Mouse (Mus musculus) stomach, embryonic 16.5 days (tissue): ENCODE measurements around the gene Vps9d1. TPM values are rescaled to one million over a fixed set of nuclear protein-coding genes. Genes with fewer than 3 reads are reported as not detected.
"Not testable (repeated sequence)": the region's sequence is repeated elsewhere in the genome, so short reads cannot be mapped to it uniquely, and the experiment has no call there.

Experiments
- ATAC-seq: fragments of 200-750 bp; cut with Nextera tagmentation; 2 replicates; pipeline ENCODE4 v1.8.0; 2017; ENCODE audit warnings: moderate number of reproducible peaks, moderate TSS enrichment; ENCODE audit not compliant: insufficient read depth, low FRiP score
- H3K27ac ChIP-seq: fragments of 300-500 bp; sonication (generic); 2 replicates; pipeline ENCODE4 v1.5.1; 2014; ENCODE audit warnings: low read length
- H3K27me3 ChIP-seq: fragments of 300-500 bp; sonication (generic); 2 replicates; pipeline ENCODE4 v1.6.1; 2014; ENCODE audit warnings: low read length, control low read depth, mixed read lengths; ENCODE audit not compliant: control insufficient read depth, insufficient read depth
- H3K36me3 ChIP-seq: fragments of 300-500 bp; sonication (generic); 2 replicates; pipeline ENCODE4 v1.6.1; 2014; ENCODE audit warnings: low read length; ENCODE audit not compliant: control insufficient read depth, insufficient read depth
- H3K4me1 ChIP-seq: fragments of 300-500 bp; sonication (generic); 2 replicates; pipeline ENCODE4 v1.6.1; 2014; ENCODE audit warnings: low read length, control low read depth, mixed read lengths; ENCODE audit not compliant: control insufficient read depth, insufficient read depth
- H3K4me2 ChIP-seq: fragments of 300-500 bp; sonication (generic); 2 replicates; pipeline ENCODE4 v1.6.1; 2014; ENCODE audit warnings: low read depth, low read length, mixed read lengths
- H3K4me3 ChIP-seq: fragments of 300-500 bp; sonication (generic); replicated peaks from 2 replicates; pipeline ENCODE4 v1.5.1; 2014; ENCODE audit warnings: mild to moderate bottlenecking, low read length
- H3K9ac ChIP-seq: fragments of 300-500 bp; sonication (generic); 2 replicates; pipeline ENCODE4 v1.6.1; 2014; ENCODE audit warnings: low read length
- H3K9me3 ChIP-seq: fragments of 300-500 bp; sonication (generic); replicated peaks from 2 replicates; pipeline ENCODE4 v1.6.1; 2016; ENCODE audit warnings: low read length, control low read depth; ENCODE audit not compliant: control insufficient read depth
- WGBS: fragments of 180-500 bp; shearing (Covaris S2); extraction: QIAGEN DNeasy Blood & Tissue Kit; methylation state at CpG from one replicate; pipeline ENCODE4 v1.1.7; 2014; 5-methylcytosine and 5-hydroxymethylcytosine counted together
- polyA plus RNA-seq: library from polyadenylated mRNA; unstranded; fragments of >200 nt; fragmentation: Nextera tagmentation; extraction: Ambion mirVana; gene quantifications from 2 replicates; pipeline ENCODE4 v1.2.1, GENCODE M21; 2015

The Vps9d1 gene
- polyA plus RNA-seq, 1 experiment from 2014 or later = 20.0 TPM

- WGBS = 49% methylated on average over 13 of the region's 13 CpGs
- no peaks in the 10 kb centered on the region for H3K36me3 ChIP-seq
- no peak for ATAC-seq
- H3K27ac ChIP-seq = no peak overlapping the region
- peaks cover 6% of the 10 kb centered on the region; the same call in 1 of the 2 replicates for H3K4me1 ChIP-seq
- no peak overlapping the region for H3K4me3 ChIP-seq
- H3K9me3 ChIP-seq = no peaks in the 10 kb centered on the region
- peaks cover 6% of the 10 kb centered on the region; the same call in 1 of the 2 replicates for H3K27me3 ChIP-seq
- H3K4me2 ChIP-seq = no peak overlapping the region
- no peak overlapping the region for H3K9ac ChIP-seq
These were observed 20.8 kb downstream of the Vps9d1 start for GRCm38 (mm10) chr8:123233300-123233699.

- Histone ChIP-seq H3K4me1 (peaks cover 6% of the 10 kb centered on the region; the same call in 1 of the 2 replicates), H3K27ac (no peak overlapping the region), H3K36me3 (no peaks in the 10 kb centered on the region), H3K9me3 (no peaks in the 10 kb centered on the region), H3K4me2 (no peak overlapping the region), H3K9ac (no peak overlapping the region), H3K27me3 (peaks cover 6% of the 10 kb centered on the region; the same call in 1 of the 2 replicates), H3K4me3 (no peak overlapping the region)
- WGBS = 28% methylated on average over 7 of the region's 7 CpGs
- ATAC-seq = no peak
These were observed 21.6 kb downstream of the Vps9d1 start for GRCm38 (mm10) chr8:123232553-123232952.

GRCm38 (mm10) chr8:123231742-123232141 lies 22.4 kb downstream of the Vps9d1 start:
- Histone ChIP-seq H3K27me3 (peaks cover 6% of the 10 kb centered on the region; the same call in 1 of the 2 replicates), H3K4me1 (peaks cover 6% of the 10 kb centered on the region; the same call in 1 of the 2 replicates), H3K36me3 (no peaks in the 10 kb centered on the region), H3K9me3 (no peaks in the 10 kb centered on the region), H3K27ac (no peak overlapping the region), H3K4me3 (no peak overlapping the region), H3K4me2 (no peak overlapping the region), H3K9ac (no peak overlapping the region)
- no peak for ATAC-seq
- WGBS = 47% methylated on average over 5 of the region's 5 CpGs

DNA sequence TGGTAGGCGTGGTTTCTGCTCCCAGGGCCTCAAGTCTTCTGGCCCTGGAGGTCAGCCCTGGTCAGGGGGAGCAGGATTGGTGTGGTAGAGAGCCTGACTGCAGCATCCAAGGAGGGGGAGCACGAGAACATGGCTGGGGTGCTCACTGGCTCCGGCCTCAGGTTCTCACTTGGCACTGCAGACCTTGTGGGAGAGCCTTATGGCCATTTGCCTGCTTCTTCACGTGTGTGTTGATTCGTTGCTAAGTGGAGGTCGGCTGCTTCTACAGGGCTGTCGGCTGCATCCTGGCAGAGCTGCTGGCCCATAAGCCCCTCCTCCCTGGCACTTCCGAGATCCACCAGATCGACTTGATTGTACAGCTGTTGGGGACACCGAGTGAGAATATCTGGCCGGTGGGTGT lies 23.8 kb downstream of the Vps9d1 start:
- H3K27me3 ChIP-seq, H3K4me1 ChIP-seq, H3K27ac ChIP-seq, H3K9ac ChIP-seq, H3K9me3 ChIP-seq, H3K36me3 ChIP-seq, H3K4me3 ChIP-seq, ATAC-seq, H3K4me2 ChIP-seq: not testable (repeated sequence)
- WGBS = 75% methylated on average over 11 of the region's 11 CpGs

DNA sequence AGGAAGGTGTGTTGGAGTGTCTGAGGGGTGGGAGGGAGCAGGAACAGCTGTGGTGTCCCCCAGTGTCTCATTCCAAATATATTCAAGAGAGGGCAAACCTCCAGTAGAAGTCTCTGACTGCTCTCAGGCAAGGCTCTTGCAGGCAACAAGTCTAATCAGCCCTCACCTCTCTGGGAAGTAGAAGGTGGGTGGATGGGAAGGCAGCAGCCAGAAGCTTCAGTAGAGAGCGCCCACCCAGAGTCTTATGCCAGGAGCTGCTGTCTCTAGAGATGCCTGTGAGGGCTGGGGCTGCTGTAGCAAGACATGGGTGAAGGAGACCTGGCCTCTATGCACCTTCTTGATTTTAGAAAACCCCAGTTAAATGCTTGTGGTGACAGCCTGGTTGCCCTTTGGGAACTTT lies 25.7 kb downstream of the Vps9d1 start:
- ATAC-seq = no peak
- Histone ChIP-seq H3K27ac (no peak overlapping the region), H3K9me3 (no peaks in the 10 kb centered on the region), H3K4me2 (no peak overlapping the region), H3K27me3 (no peaks in the 10 kb centered on the region), H3K36me3 (no peaks in the 10 kb centered on the region), H3K4me3 (no peak overlapping the region), H3K9ac (no peak overlapping the region), H3K4me1 (peaks cover 12% of the 10 kb centered on the region)
- 100% methylated on average over 1 of the region's 1 CpGs for WGBS

DNA sequence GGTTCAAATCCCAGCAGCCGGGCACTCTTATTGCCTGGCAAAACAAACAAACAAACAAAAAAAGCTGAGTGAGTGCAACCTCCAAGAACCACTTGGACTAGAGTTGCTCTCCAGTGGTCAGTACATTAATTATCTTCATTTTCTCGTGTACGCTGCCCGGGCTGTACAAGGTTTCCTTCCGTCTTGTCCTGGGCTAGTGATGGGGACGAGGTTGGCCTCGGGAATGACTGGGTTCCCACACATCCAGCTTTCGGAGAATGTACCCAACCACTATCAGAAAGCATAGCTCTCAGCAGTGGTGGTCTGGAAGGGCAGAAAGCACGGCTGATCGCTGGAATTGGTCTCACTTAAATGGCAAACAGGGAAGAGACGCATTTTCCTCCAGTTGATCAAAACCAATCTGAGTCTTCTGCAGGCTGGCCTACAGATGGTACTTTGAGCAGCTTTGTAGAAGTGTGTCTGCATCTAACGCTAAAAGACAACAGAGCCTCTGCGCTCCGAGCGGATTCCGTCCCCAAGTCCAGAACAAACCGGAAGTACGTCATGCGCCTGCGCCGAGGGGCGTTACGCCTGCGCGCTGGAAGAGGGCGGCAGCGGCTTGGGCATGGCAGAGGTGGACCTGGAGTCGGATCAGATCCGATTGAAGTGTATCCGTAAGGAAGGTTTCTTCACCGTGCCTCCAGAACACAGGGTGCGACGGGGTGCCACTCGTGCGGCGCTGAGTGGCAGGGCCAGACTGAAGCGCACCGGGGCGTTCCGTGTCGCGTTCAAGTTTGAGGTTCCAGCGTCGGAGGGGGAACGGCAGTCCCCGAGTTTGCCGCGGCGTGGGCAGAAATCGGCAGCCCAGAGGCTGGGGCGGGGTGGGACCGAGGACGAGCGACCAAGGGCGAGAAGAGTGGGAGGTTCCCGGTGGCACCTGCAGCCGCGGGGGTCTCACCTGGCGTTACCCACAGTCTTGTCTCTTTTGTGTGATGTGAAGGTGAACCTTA lies 29.6 kb downstream of the Vps9d1 start, which contains the start of gene Cdk10:
Gene Cdk10, plus strand, starts transcription at position 565 of the 989 bp plus-strand sequence.
- peak within 1 kb of the TSS; percentile 90 for H3K9ac ChIP-seq
- no peaks in the 10 kb centered on the region for H3K9me3 ChIP-seq
- no peaks in the 10 kb centered on the region for H3K36me3 ChIP-seq
- peak within 1 kb of the TSS; percentile 92 for H3K4me2 ChIP-seq
- 1% methylated on average over 59 of the region's 59 CpGs for WGBS
- peaks cover 12% of the 10 kb centered on the region for H3K4me1 ChIP-seq
- ATAC-seq = peak; percentile 90
- peak within 1 kb of the TSS; percentile 82 for H3K4me3 ChIP-seq
- peak within 1 kb of the TSS; percentile 88 for H3K27ac ChIP-seq
- H3K27me3 ChIP-seq = no peaks in the 10 kb centered on the region

GRCm38 (mm10) chr8:123220917-123221316 lies 33.2 kb downstream of the Vps9d1 start:
- 54% methylated on average over 1 of the region's 1 CpGs for WGBS
- H3K4me1 ChIP-seq = peaks cover 12% of the 10 kb centered on the region

DNA sequence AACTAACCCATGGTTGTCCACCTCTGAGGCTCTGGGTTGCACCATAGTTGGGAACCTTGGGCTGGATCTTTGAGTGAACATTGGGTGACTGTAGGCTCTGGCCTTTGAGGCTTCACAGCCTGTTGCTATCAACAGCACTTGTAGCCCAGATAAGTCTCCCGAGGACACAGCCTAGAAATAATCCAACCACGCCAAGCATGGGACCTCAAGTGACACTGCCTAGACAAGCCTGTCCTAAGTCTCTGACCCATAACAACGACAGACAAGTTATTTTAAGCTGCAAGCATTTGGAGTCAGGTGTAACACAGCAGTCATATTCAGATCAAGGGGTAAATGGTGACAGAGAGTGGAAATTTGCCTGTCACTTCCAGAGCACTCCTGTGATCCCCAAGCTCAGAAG lies 38.7 kb downstream of the Vps9d1 start:
- H3K4me2 ChIP-seq = no peak overlapping the region
- H3K9ac ChIP-seq = no peak overlapping the region
- H3K36me3 ChIP-seq = no peaks in the 10 kb centered on the region
- H3K27me3 ChIP-seq = no peaks in the 10 kb centered on the region
- H3K4me3 ChIP-seq = no peak overlapping the region
- ATAC-seq = no peak
- no peak overlapping the region for H3K27ac ChIP-seq
- 71% methylated on average over 3 of the region's 3 CpGs for WGBS
- H3K9me3 ChIP-seq = no peaks in the 10 kb centered on the region
- peaks cover 10% of the 10 kb centered on the region for H3K4me1 ChIP-seq

More at GRCm38 (mm10) chr8:123220917-123221316, 33.2 kb downstream of the Vps9d1 start:
- no peak overlapping the region for H3K27ac ChIP-seq
- H3K36me3 ChIP-seq = no peaks in the 10 kb centered on the region
- no peak overlapping the region for H3K9ac ChIP-seq
- no peak for ATAC-seq
- no peaks in the 10 kb centered on the region for H3K9me3 ChIP-seq
- H3K4me3 ChIP-seq = no peak overlapping the region
- H3K4me2 ChIP-seq = no peak overlapping the region
- no peaks in the 10 kb centered on the region for H3K27me3 ChIP-seq

DNA sequence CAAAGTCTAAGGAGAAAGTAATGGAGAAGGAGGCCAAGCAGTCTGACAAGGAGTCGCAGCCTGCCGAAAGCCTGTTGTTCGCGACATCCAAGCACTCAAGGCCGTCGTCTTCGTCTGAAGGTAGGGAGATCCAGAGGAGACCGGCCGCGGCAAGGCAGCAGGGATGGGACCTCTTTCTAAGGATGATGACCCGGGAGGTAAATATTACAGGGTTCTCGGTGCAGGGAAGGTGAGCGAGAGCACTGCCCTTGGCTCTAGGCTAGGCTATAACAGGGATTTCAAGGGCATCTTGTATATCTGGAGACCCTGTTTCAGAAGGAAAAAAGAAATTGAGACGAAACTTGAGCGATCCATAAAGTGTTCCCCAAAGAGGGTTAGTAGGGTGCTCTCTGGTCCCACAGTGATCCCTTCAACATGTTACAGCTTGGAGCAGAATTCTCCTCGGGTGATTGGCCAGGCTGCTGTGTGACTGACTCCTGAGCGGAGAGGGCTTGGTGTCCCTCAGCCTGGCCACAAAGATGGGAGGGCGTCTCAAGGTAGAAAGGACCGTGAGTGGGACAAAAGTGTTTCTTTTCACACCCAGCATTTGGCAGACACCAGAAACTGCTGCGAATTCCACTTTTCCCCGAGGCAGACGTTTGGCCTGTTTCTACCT lies 40.9 kb downstream of the Vps9d1 start:
- H3K27ac ChIP-seq = peak overlapping the region; percentile 41
- H3K27me3 ChIP-seq = no peaks in the 10 kb centered on the region
- H3K4me2 ChIP-seq = peak overlapping the region; percentile 92
- H3K4me1 ChIP-seq = peaks cover 10% of the 10 kb centered on the region
- 16% methylated on average over 22 of the region's 22 CpGs for WGBS
- no peaks in the 10 kb centered on the region for H3K9me3 ChIP-seq
- H3K36me3 ChIP-seq = 0 out of 2 replicates have a peak, but pooled peaks cover 5% of the 10 kb centered on the region
- ATAC-seq = no peak
- peak overlapping the region; percentile 97 for H3K9ac ChIP-seq
- peak overlapping the region; percentile 93 for H3K4me3 ChIP-seq
